Mouse (Mus musculus): ENCODE measurements at regions not wholly inside any gene's neighbourhood (a gene's known extent, or its start where the extent isn't known, plus 50 kb on each side); places are given as distances from the start of the nearest gene placed in this dataset.

DNA sequence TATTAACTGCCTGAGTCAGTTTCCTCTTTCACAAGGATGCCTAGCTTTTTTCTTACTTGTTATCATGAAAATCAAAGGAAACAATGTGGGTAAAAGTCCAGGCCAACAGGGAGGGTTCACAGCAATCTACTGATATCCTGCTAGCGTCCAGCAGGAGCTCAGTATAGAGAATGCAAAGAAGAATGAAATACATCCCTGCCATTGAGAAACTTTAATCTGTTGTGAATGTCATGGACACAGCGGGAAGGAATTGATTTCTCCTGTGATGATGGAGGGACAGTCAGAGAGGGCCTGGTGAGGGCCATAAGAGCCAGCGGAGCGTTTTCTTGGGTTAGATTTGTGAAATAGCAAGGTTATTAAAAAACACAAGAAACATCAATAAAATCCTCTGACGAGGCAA, 60.0 kb upstream of the Pde3a start:
- TF ChIP-seq BHLHE40 (IDR thresholded peaks at IDR 0.05; ENCODE audit: borderline replicate concordance, low read depth, low read length), result no peak
- H3K4me1 ChIP-seq (ENCODE audit: control insufficient read depth in 1 of 2, insufficient read depth in 2 of 2, low read length in 2 of 2), result no peaks in the 10 kb centered on the region
- DNase-seq (ENCODE audit: low read depth, low spot score), result no peak
- no peak overlapping the region for H3K27ac ChIP-seq (ENCODE audit: control insufficient read depth, low read depth, low read length)
- no peak overlapping the region for H3K9ac ChIP-seq (ENCODE audit: control insufficient read depth, low read depth, low read length, poor library complexity, severe bottlenecking)
- no peak overlapping the region for H3K4me3 ChIP-seq (ENCODE audit: control insufficient read depth in 1 of 2, insufficient read depth in 1 of 2, low read depth in 2 of 2, low read length in 2 of 2)
- H3K9me3 ChIP-seq (replicated peaks; ENCODE audit: insufficient read depth, low read length), result no peaks in the 10 kb centered on the region
- no peaks in the 10 kb centered on the region for H3K79me2 ChIP-seq (ENCODE audit: control insufficient read depth, insufficient read depth, low read length, poor library complexity)
- no peaks in the 10 kb centered on the region for H3K36me3 ChIP-seq (ENCODE audit: control insufficient read depth in 1 of 2, insufficient read depth in 2 of 2, low read length in 2 of 2)
- H3K27me3 ChIP-seq (ENCODE audit: control insufficient read depth in 1 of 2, insufficient read depth in 2 of 2, low read length in 2 of 2), result no peaks in the 10 kb centered on the region

DNA sequence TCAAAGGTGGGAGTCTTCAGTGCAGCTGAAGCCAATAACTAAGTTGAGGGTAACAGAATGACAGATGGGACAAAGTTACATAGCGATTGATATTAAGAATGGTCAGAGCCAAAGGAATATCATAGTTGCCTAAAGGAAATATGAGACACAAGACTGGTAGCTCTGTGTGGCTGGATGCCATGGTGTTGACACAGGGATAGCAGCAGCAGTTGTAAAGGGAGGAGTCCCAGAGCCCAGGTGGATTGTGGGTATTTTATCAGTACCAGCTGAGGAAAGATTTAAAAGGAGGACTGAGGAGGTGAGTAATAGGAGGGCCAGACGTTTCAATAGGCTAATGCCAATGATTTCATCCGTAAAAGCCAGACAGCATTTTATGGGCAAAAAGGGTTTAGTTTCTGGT, 59.4 kb upstream of the Pde3a start:
- H3K27ac ChIP-seq (ENCODE audit: control insufficient read depth, low read depth, low read length), result no peak overlapping the region
- TF ChIP-seq TAL1 (IDR thresholded peaks at IDR 0.05; ENCODE audit: low read length) (no peak), ZKSCAN1 (IDR thresholded peaks at IDR 0.05; ENCODE audit: low read depth, low read length) (no peak), JUND (IDR thresholded peaks at IDR 0.05; ENCODE audit: low read depth, low read length) (no peak), MEF2A (IDR thresholded peaks at IDR 0.05; ENCODE audit: extremely low read depth, insufficient replicate concordance, low read depth, low read length, poor library complexity, severe bottlenecking) (no peak), ELF1 (IDR thresholded peaks at IDR 0.05; ENCODE audit: low read depth, low read length) (no peak), KAT2A (conservative IDR thresholded peaks at IDR 0.05; ENCODE audit: low read depth, low read length) (no peak), MXI1 (IDR thresholded peaks at IDR 0.05; ENCODE audit: low read depth, low read length) (no peak), TBP (IDR thresholded peaks at IDR 0.05; ENCODE audit: low read depth, low read length) (no peak), POLR2A (IDR thresholded peaks at IDR 0.05; ENCODE audit: control insufficient read depth in 1 of 2, insufficient read depth in 1 of 2, low read depth in 1 of 2, low read length in 2 of 2, poor library complexity in 1 of 2) (no peak), MAX (IDR thresholded peaks at IDR 0.05; ENCODE audit: low read length) (no peak), RAD21 (IDR thresholded peaks at IDR 0.05; ENCODE audit: low read depth, low read length) (no peak), ZC3H11A (IDR thresholded peaks at IDR 0.05; ENCODE audit: low read depth, low read length) (no peak), EP300 (IDR thresholded peaks at IDR 0.05; ENCODE audit: low read depth in 1 of 2, low read length in 2 of 2) (no peak), CHD2 (IDR thresholded peaks at IDR 0.05; ENCODE audit: low read length) (no peak), UBTF (IDR thresholded peaks at IDR 0.05; ENCODE audit: borderline replicate concordance, insufficient read depth, low read depth, low read length) (no peak), MAFK (IDR thresholded peaks at IDR 0.05; ENCODE audit: borderline replicate concordance, low read depth, low read length) (no peak), TCF12 (IDR thresholded peaks at IDR 0.05; ENCODE audit: low read depth, low read length) (no peak)

More for the DNA sequence above, 59.4 kb upstream of the Pde3a start:
- no peaks in the 10 kb centered on the region for H3K9me3 ChIP-seq (replicated peaks; ENCODE audit: insufficient read depth, low read length)
- H3K9ac ChIP-seq (ENCODE audit: control insufficient read depth, low read depth, low read length, poor library complexity, severe bottlenecking), result no peak overlapping the region
- H3K4me1 ChIP-seq (ENCODE audit: control insufficient read depth in 1 of 2, insufficient read depth in 2 of 2, low read length in 2 of 2), result no peaks in the 10 kb centered on the region
- no peaks in the 10 kb centered on the region for H3K27me3 ChIP-seq (ENCODE audit: control insufficient read depth in 1 of 2, insufficient read depth in 2 of 2, low read length in 2 of 2)
- H3K36me3 ChIP-seq (ENCODE audit: control insufficient read depth in 1 of 2, insufficient read depth in 2 of 2, low read length in 2 of 2), result no peaks in the 10 kb centered on the region
- no peak for DNase-seq (ENCODE audit: low read depth, low spot score)
- H3K79me2 ChIP-seq (ENCODE audit: control insufficient read depth, insufficient read depth, low read length, poor library complexity), result no peaks in the 10 kb centered on the region
- no peak overlapping the region for H3K4me3 ChIP-seq (ENCODE audit: control insufficient read depth in 1 of 2, insufficient read depth in 1 of 2, low read depth in 2 of 2, low read length in 2 of 2)

Data from MEL (cell line).